Mouse (Mus musculus) lung, adult 2 months (tissue): ENCODE data around the gene Tacc2.

Experiments used
- CTCF ChIP-seq: fragments of 200-500 bp; IDR thresholded peaks from 2 replicates; pipeline ENCODE4 v1.5.1; 2011; ENCODE audit warnings: mild to moderate bottlenecking, low read length, control low read depth; ENCODE audit not compliant: insufficient read depth
- POLR2A ChIP-seq: fragments of 200-500 bp; IDR thresholded peaks from 2 replicates; pipeline ENCODE4 v1.6.1; 2011; ENCODE audit warnings: low read depth, mild to moderate bottlenecking, control low read depth, low read length, borderline replicate concordance; ENCODE audit errors: extremely low read depth

DNA sequence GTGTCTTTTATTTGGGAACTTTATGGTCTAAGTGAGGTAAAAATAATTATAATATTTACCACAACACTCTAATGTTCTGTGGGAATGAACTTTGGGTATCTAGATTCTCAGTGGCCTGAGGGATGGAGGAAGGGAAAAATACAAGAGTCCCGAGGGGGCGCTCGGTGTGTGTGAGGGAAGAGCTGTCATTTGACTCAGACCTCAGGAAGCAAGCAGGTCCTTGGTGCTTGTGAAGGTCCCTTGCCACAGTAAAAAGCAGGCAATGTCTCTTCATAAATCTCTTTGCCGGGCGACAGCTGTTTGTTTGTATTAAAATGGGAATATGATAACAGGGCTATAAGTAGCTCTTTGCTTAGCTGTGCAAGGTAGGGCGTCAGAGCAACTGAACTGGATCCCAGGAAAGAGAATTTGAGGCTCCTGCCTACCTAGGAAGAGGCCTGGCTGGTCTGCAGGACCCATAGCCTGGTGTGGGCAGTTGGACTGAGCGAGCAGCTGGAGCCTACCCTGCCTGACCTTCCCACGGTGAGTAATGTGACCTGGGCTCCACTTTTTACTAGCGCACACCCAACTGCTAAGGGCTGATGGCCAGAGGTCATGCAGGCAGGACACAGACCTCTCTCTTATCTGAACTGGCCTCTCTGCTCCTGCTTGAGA is 8.3 kb upstream of the Tacc2 start:
- no peak for TF ChIP-seq CTCF
- TF ChIP-seq POLR2A: no peak
